Mouse (Mus musculus): ENCODE data around the gene Setd1a. TPM values are rescaled to one million over a fixed set of nuclear protein-coding genes. Genes with fewer than 3 reads are reported as not detected.

Gene Setd1a
- total and polyA plus RNA-seq, 3 experiments = 4.5 to 51.0 (median 9.8) TPM

GRCm38 (mm10) chr7:127824176-127824871 lies 47.9 kb downstream of the Setd1a start, which contains the start of the genes Stx4a and Stx1b:
Stx4a (plus strand) TSS chr7:127824294.
Stx1b (minus strand) TSS chr7:127824549.
- no peak for DNase-seq (ENCODE audit: extremely low read depth)
- H3K9ac ChIP-seq (ENCODE audit: insufficient read depth, low read depth) = no peak within 1 kb of the TSS
- H3K4me2 ChIP-seq (ENCODE audit: insufficient read depth, low read depth, poor library complexity, severe bottlenecking) = no peak within 1 kb of the TSS
- no peak within 1 kb of the TSS for H3K27ac ChIP-seq (ENCODE audit: insufficient read depth, low read depth)
- TF ChIP-seq MAX (IDR thresholded peaks at IDR 0.05; ENCODE audit: low read length) = no peak
- TF ChIP-seq KAT2A (IDR thresholded peaks at IDR 0.05; ENCODE audit: insufficient replicate concordance, low read length) = no peak
- TF ChIP-seq POLR2A (IDR thresholded peaks at IDR 0.05; ENCODE audit: low read depth, low read length) = no peak
- TF ChIP-seq JUND (conservative IDR thresholded peaks at IDR 0.05; ENCODE audit: low read depth, low read length) = no peak
- no peak for TF ChIP-seq SIN3A (IDR thresholded peaks at IDR 0.05; ENCODE audit: low read length)
- no peak for TF ChIP-seq GABPA (IDR thresholded peaks at IDR 0.05; ENCODE audit: insufficient replicate concordance, low read depth, low read length)
- TF ChIP-seq USF2 (conservative IDR thresholded peaks at IDR 0.05; ENCODE audit: low read depth, low read length) = no peak
- TF ChIP-seq HCFC1 (IDR thresholded peaks at IDR 0.05; ENCODE audit: low read depth, low read length) = no peak
- TF ChIP-seq ZKSCAN1 (IDR thresholded peaks at IDR 0.05; ENCODE audit: borderline replicate concordance, low read depth, low read length) = no peak
- TF ChIP-seq E2F4 (IDR thresholded peaks at IDR 0.05; ENCODE audit: insufficient replicate concordance, low read depth, low read length) = no peak
- TF ChIP-seq MEF2A (IDR thresholded peaks at IDR 0.05; ENCODE audit: borderline replicate concordance, low read depth, low read length) = no peak
- TF ChIP-seq JUN (IDR thresholded peaks at IDR 0.05; ENCODE audit: insufficient read depth, low read depth, low read length) = no peak
- TF ChIP-seq MYC (IDR thresholded peaks at IDR 0.05; ENCODE audit: low read depth, low read length) = no peak
- no peak for TF ChIP-seq TBP (conservative IDR thresholded peaks at IDR 0.05; ENCODE audit: low read depth, low read length)
- TF ChIP-seq IRF4 (IDR thresholded peaks at IDR 0.05; ENCODE audit: low read depth, low read length) = no peak
- TF ChIP-seq ZMIZ1 (IDR thresholded peaks at IDR 0.05; ENCODE audit: low read depth, low read length) = no peak
- H3K27me3 ChIP-seq (replicated peaks) = no peaks in the 10 kb centered on the region
- no peaks in the 10 kb centered on the region for H3K36me3 ChIP-seq (replicated peaks in 1 of 2; ENCODE audit: control insufficient read depth in 1 of 2, insufficient read depth in 1 of 2, low read length in 1 of 2)
- H3K9me3 ChIP-seq (replicated peaks; ENCODE audit: low read length) = no peaks in the 10 kb centered on the region
- no peak within 1 kb of the TSS for H3K4me3 ChIP-seq (replicated peaks in 1 of 3; ENCODE audit: low read depth in 2 of 3, low read length in 2 of 3, poor library complexity in 1 of 3)
- no peaks in the 10 kb centered on the region for H3K79me2 ChIP-seq (replicated peaks; ENCODE audit: control insufficient read depth, extremely low read depth, insufficient read depth, poor library complexity, severe bottlenecking)
- dilution Hi-C loops (cut with MboI; ENCODE audit: extremely low pct_ligation_motif_present, extremely low pct_unique_long_range_greater_than_20kb, low sequenced_read_pairs) (no loop called here), in situ Hi-C loops (cut with MboI; ENCODE audit: low pct_ligation_motif_present, low pct_unique_long_range_greater_than_20kb, low sequenced_read_pairs) (no loop called here)
- H3K4me1 ChIP-seq (ENCODE audit: control insufficient read depth in 1 of 2, insufficient read depth in 2 of 2) = peaks cover 4 to 28% of the 10 kb centered on the region in 2 experiments; a peak in 3 of 4 replicates

GRCm38 (mm10) chr7:127835550-127835949 lies 59.1 kb downstream of the Setd1a start:
- H3K4me1 ChIP-seq (ENCODE audit: control insufficient read depth in 1 of 2, insufficient read depth in 2 of 2) = no peaks in the 10 kb centered on the region; a peak in 1 of 4 replicates
- dilution Hi-C loops (cut with MboI; ENCODE audit: extremely low pct_ligation_motif_present, extremely low pct_unique_long_range_greater_than_20kb, low sequenced_read_pairs) (no loop called here), in situ Hi-C loops (cut with MboI; ENCODE audit: low pct_ligation_motif_present, low pct_unique_long_range_greater_than_20kb, low sequenced_read_pairs) (no loop called here)
- no peaks in the 10 kb centered on the region for H3K27me3 ChIP-seq (replicated peaks)
- no peak overlapping the region for H3K4me3 ChIP-seq (replicated peaks in 1 of 3; ENCODE audit: low read depth in 2 of 3, low read length in 2 of 3, poor library complexity in 1 of 3)
- H3K36me3 ChIP-seq (replicated peaks in 1 of 2; ENCODE audit: control insufficient read depth in 1 of 2, insufficient read depth in 1 of 2, low read length in 1 of 2) = no peaks in the 10 kb centered on the region
- H3K4me2 ChIP-seq (ENCODE audit: insufficient read depth, low read depth, poor library complexity, severe bottlenecking) = no peak overlapping the region
- H3K79me2 ChIP-seq (replicated peaks; ENCODE audit: control insufficient read depth, extremely low read depth, insufficient read depth, poor library complexity, severe bottlenecking) = no peaks in the 10 kb centered on the region
- no peak for TF ChIP-seq MYC (IDR thresholded peaks at IDR 0.05; ENCODE audit: low read depth, low read length)
- TF ChIP-seq ZC3H11A (IDR thresholded peaks at IDR 0.05; ENCODE audit: low read depth, low read length) = no peak
- no peak for TF ChIP-seq PAX5 (IDR thresholded peaks at IDR 0.05; ENCODE audit: low read length)
- no peak for TF ChIP-seq SMC3 (IDR thresholded peaks at IDR 0.05; ENCODE audit: low read depth, low read length)
- TF ChIP-seq USF1 (IDR thresholded peaks at IDR 0.05; ENCODE audit: low read depth, low read length) = no peak
- no peak for TF ChIP-seq CHD2 (IDR thresholded peaks at IDR 0.05; ENCODE audit: low read length)
- no peak for TF ChIP-seq MAZ (IDR thresholded peaks at IDR 0.05; ENCODE audit: low read depth, low read length)
- no peak for TF ChIP-seq TBP (conservative IDR thresholded peaks at IDR 0.05; ENCODE audit: low read depth, low read length)
- TF ChIP-seq ZNF384 (IDR thresholded peaks at IDR 0.05; ENCODE audit: low read depth, low read length) = no peak
- no peak for TF ChIP-seq JUN (IDR thresholded peaks at IDR 0.05; ENCODE audit: insufficient read depth, low read depth, low read length)
- no peak for TF ChIP-seq BHLHE40 (IDR thresholded peaks at IDR 0.05; ENCODE audit: low read depth, low read length)
- TF ChIP-seq HCFC1 (IDR thresholded peaks at IDR 0.05; ENCODE audit: low read depth, low read length) = no peak
- TF ChIP-seq UBTF (IDR thresholded peaks at IDR 0.05; ENCODE audit: low read depth, low read length) = no peak
- DNase-seq (ENCODE audit: extremely low read depth) = no peak
- H3K9ac ChIP-seq (ENCODE audit: insufficient read depth, low read depth) = no peak overlapping the region
- no peak overlapping the region for H3K27ac ChIP-seq (ENCODE audit: insufficient read depth, low read depth)
- no peaks in the 10 kb centered on the region for H3K9me3 ChIP-seq (replicated peaks; ENCODE audit: low read length)

Measured in CH12.LX (cell line).